Mouse (Mus musculus): ENCODE data around the gene Flt1.
A peak's percentile ranks its signal among the peaks of the same experiment; 100 is the strongest.

Gene Flt1

GRCm38 (mm10) chr5:147725831-147726700, at the start of gene Flt1:
Flt1 (minus strand) TSS chr5:147726011.
- DNase-seq = peak; percentile 80

- DNase-seq = no peak
Observed at GRCm38 (mm10) chr5:147775222-147775621, 49.4 kb upstream of the Flt1 start.

GRCm38 (mm10) chr5:147769918-147770317, 44.1 kb upstream of the Flt1 start:
- DNase-seq = no peak

- DNase-seq = no peak
Observed at GRCm38 (mm10) chr5:147764061-147764460, 38.2 kb upstream of the Flt1 start.

- no peak for DNase-seq
Observed at GRCm38 (mm10) chr5:147761984-147762383, 36.2 kb upstream of the Flt1 start.

- no peak for DNase-seq
Observed at GRCm38 (mm10) chr5:147761275-147761674, 35.5 kb upstream of the Flt1 start.

- no peak for DNase-seq
Observed at GRCm38 (mm10) chr5:147758640-147759319, 33.0 kb upstream of the Flt1 start.

- peak; percentile 34 for DNase-seq
Observed at GRCm38 (mm10) chr5:147757832-147758587, 32.2 kb upstream of the Flt1 start.

GRCm38 (mm10) chr5:147752914-147753341, 27.1 kb upstream of the Flt1 start:
- DNase-seq = peak; percentile 57

- peak; percentile 68 for DNase-seq
Observed at GRCm38 (mm10) chr5:147751673-147752130, 25.9 kb upstream of the Flt1 start.

GRCm38 (mm10) chr5:147749972-147750371, 24.2 kb upstream of the Flt1 start:
- DNase-seq = no peak

GRCm38 (mm10) chr5:147748081-147748581, 22.3 kb upstream of the Flt1 start:
- peak; percentile 55 for DNase-seq

GRCm38 (mm10) chr5:147744900-147745653, 19.3 kb upstream of the Flt1 start:
- no peak for DNase-seq

- DNase-seq = no peak
Observed at GRCm38 (mm10) chr5:147742468-147743111, 16.8 kb upstream of the Flt1 start.

GRCm38 (mm10) chr5:147736766-147737280, 11.0 kb upstream of the Flt1 start:
- DNase-seq = no peak

- DNase-seq = no peak
Observed at GRCm38 (mm10) chr5:147733682-147734081, 7.9 kb upstream of the Flt1 start.

GRCm38 (mm10) chr5:147732926-147733325, 7.1 kb upstream of the Flt1 start:
- peak; percentile 15 for DNase-seq

GRCm38 (mm10) chr5:147727481-147727880, 1.7 kb upstream of the Flt1 start:
- DNase-seq = no peak

GRCm38 (mm10) chr5:147726701-147727393, 1.0 kb upstream of the Flt1 start:
- DNase-seq = peak; percentile 30

- peak; percentile 70 for DNase-seq
Observed at GRCm38 (mm10) chr5:147724945-147725830, 623 bp downstream of the Flt1 start.

Measured in kidney, adult 18-20 months (tissue).